Mouse (Mus musculus): Measurements from ENCODE around the gene Tom1. TPM values are rescaled to one million over a fixed set of nuclear protein-coding genes. Genes with fewer than 3 reads are reported as not detected.
A peak's percentile ranks its signal among the peaks of the same experiment; 100 is the strongest.

The Tom1 gene
- polyA plus RNA-seq, 1 experiment from 2014 or later = 31.9 TPM

DNA sequence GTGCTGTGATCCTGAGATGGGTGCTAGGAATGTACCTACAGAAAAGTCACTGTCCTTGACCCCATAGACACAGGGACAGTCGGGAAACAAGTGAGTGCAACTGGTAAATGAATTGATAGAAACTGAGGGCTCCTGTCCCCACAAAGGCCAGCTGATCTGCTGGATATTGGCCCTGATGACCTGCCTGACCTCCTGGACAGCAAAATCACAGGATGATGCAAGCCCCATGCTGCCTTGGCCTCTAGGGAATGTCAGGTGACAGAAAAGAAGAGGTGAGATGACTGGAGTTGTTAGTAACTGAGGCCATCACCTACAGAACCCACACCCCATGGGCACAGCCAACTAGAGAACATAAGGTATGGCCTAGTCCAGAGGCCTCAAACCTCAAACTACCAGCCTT, 44.7 kb downstream of the Tom1 start:
- peaks cover under 1% of the 10 kb centered on the region for H3K4me1 ChIP-seq
- no peaks in the 10 kb centered on the region for H3K27me3 ChIP-seq
- H3K9me3 ChIP-seq = no peaks in the 10 kb centered on the region
- no peak overlapping the region for H3K4me3 ChIP-seq
- no peak overlapping the region for H3K27ac ChIP-seq
- ATAC-seq (ENCODE audit: insufficient number of reproducible peaks, insufficient read depth, low FRiP score, low TSS enrichment, low read depth) = no peak
- H3K4me2 ChIP-seq = no peak overlapping the region
- 88% methylated on average over 1 of the region's 1 CpGs for WGBS
- H3K36me3 ChIP-seq = no peaks in the 10 kb centered on the region
- H3K9ac ChIP-seq = no peak overlapping the region

- no peak overlapping the region for H3K27ac ChIP-seq
- peaks cover 4% of the 10 kb centered on the region for H3K4me1 ChIP-seq
- no peaks in the 10 kb centered on the region for H3K27me3 ChIP-seq
- H3K36me3 ChIP-seq = no peaks in the 10 kb centered on the region
- ATAC-seq (ENCODE audit: insufficient number of reproducible peaks, insufficient read depth, low FRiP score, low TSS enrichment, low read depth) = no peak
- H3K9me3 ChIP-seq = no peaks in the 10 kb centered on the region
- no peak overlapping the region for H3K4me3 ChIP-seq
- H3K9ac ChIP-seq = no peak overlapping the region
- 93% methylated on average over 9 of the region's 9 CpGs for WGBS
- H3K4me2 ChIP-seq = no peak overlapping the region
Observed at GRCm38 (mm10) chr8:75078851-75079250, 45.3 kb downstream of the Tom1 start.

GRCm38 (mm10) chr8:75081364-75082040, 48.0 kb downstream of the Tom1 start:
- no peak for ATAC-seq (ENCODE audit: insufficient number of reproducible peaks, insufficient read depth, low FRiP score, low TSS enrichment, low read depth)
- Histone ChIP-seq H3K27ac (no peak overlapping the region), H3K4me1 (peaks cover 4% of the 10 kb centered on the region), H3K36me3 (no peaks in the 10 kb centered on the region), H3K27me3 (no peaks in the 10 kb centered on the region), H3K4me3 (no peak overlapping the region), H3K4me2 (no peak overlapping the region), H3K9ac (no peak overlapping the region), H3K9me3 (no peaks in the 10 kb centered on the region)
- 82% methylated on average over 9 of the region's 9 CpGs for WGBS

DNA sequence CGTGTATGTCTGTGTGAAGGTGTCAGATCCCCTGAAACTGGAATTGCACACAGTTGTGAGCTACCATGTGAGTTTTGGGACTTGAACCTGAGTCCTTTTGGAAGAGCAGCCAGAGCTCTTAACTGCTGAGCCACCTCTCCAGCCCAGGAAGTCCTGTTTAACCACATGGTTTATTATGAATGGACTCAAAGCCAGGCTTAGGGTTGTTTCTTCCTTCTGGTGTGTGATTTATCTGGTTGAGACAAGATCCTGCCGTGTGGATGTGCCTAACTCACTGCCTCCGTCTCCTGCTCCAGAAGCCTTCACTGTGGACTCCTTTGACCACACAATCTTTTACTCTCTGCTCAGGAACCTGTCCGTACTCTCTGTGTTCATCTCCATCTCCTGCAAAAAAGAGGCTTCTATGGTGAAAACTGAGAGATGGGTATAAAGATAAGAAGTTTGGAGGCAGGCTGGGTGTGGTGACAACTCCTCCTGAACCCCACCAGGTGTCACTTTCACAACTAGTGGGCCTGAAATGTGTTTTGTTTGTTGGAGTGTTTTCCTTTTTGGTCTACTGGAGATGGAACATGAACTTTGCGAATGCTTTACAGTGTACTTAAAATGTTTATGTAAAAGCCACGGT, 48.8 kb downstream of the Tom1 start:
- no peaks in the 10 kb centered on the region for H3K36me3 ChIP-seq
- H3K4me2 ChIP-seq = no peak overlapping the region
- no peak for ATAC-seq (ENCODE audit: insufficient number of reproducible peaks, insufficient read depth, low FRiP score, low TSS enrichment, low read depth)
- H3K27me3 ChIP-seq = no peaks in the 10 kb centered on the region
- H3K4me1 ChIP-seq = peaks cover 4% of the 10 kb centered on the region
- no peak overlapping the region for H3K4me3 ChIP-seq
- H3K9ac ChIP-seq = no peak overlapping the region
- H3K27ac ChIP-seq = no peak overlapping the region
- 81% methylated on average over 6 of the region's 6 CpGs for WGBS
- no peaks in the 10 kb centered on the region for H3K9me3 ChIP-seq

DNA sequence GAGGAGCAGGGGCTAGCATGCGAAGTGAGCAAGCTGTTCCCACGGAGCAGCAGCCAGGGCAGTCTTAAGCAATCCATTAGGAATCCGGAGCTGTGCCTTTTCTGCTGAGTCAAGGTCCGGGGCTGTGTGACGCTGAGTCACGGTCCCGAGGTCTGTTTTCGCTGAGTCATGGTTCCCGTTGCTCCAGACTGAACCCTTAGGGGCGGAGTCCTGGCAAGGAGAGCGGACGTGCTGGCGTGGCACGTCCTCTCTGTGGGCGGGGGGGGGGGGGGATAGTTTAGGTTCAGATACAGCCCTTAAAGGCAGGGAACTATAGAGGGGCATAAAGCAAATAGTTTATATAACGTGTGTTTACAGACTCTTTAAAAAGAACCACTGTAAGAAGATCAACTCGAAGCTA, 50.3 kb downstream of the Tom1 start:
- Histone ChIP-seq H3K27ac (no peak overlapping the region), H3K4me3 (peak overlapping the region; percentile 31), H3K27me3 (no peaks in the 10 kb centered on the region), H3K36me3 (no peaks in the 10 kb centered on the region), H3K4me1 (peaks cover 5% of the 10 kb centered on the region), H3K4me2 (peak overlapping the region; percentile 57), H3K9me3 (no peaks in the 10 kb centered on the region), H3K9ac (no peak overlapping the region)
- peak; percentile 94 for ATAC-seq (ENCODE audit: insufficient number of reproducible peaks, insufficient read depth, low FRiP score, low TSS enrichment, low read depth)
- WGBS = 3% methylated on average over 17 of the region's 17 CpGs

DNA sequence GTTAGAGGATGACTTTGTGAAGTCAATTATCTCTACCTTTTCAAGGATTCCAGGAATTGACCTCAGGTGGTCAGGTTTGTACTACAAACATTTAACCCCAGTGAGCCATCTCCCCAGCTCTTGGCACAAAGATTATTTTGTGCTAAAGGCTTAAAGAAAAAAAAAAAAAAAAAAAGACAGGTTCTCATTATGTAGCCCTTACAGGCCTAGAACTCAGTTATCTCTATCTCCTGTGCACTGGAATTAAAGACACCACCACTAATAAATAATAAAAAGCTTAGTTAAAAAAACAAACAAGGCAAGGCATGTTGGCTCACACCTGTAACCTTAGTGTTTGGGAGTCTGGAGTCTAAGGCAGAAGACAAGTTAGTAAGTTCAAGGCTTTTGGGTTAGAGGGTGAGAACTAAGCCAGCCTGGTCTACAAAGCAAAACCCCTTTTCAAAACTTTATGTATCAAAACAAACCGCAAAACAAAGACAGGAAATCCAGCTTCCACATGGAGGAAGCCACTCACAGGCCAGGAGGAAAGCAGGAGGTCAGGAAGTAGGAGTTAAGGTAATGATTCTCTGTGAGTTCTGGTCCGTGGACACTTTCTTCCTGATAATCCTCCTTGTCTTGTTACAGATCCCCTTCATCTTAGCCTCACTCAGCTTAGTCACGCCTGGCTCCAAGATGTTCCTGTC, 51.0 kb downstream of the Tom1 start:
- Histone ChIP-seq H3K36me3 (no peaks in the 10 kb centered on the region), H3K4me3 (no peak overlapping the region), H3K9me3 (no peaks in the 10 kb centered on the region), H3K9ac (no peak overlapping the region), H3K27me3 (no peaks in the 10 kb centered on the region), H3K27ac (no peak overlapping the region), H3K4me1 (peaks cover 12% of the 10 kb centered on the region), H3K4me2 (peak overlapping the region; percentile 57; the same call in 1 of the 2 replicates)
- no peak for ATAC-seq (ENCODE audit: insufficient number of reproducible peaks, insufficient read depth, low FRiP score, low TSS enrichment, low read depth)
- 71% methylated on average over 3 of the region's 3 CpGs for WGBS

- Histone ChIP-seq H3K36me3 (no peaks in the 10 kb centered on the region), H3K27me3 (no peaks in the 10 kb centered on the region), H3K4me2 (no peak overlapping the region), H3K27ac (no peak overlapping the region), H3K4me1 (peaks cover 19% of the 10 kb centered on the region), H3K9me3 (no peaks in the 10 kb centered on the region), H3K4me3 (no peak overlapping the region), H3K9ac (no peak overlapping the region)
- ATAC-seq (ENCODE audit: insufficient number of reproducible peaks, insufficient read depth, low FRiP score, low TSS enrichment, low read depth) = no peak
- WGBS = 77% methylated on average over 2 of the region's 2 CpGs
Observed at GRCm38 (mm10) chr8:75086002-75086401, 52.5 kb downstream of the Tom1 start.

GRCm38 (mm10) chr8:75087127-75087526, 53.6 kb downstream of the Tom1 start:
- H3K4me2 ChIP-seq = no peak overlapping the region
- no peaks in the 10 kb centered on the region for H3K9me3 ChIP-seq
- H3K9ac ChIP-seq = no peak overlapping the region
- H3K36me3 ChIP-seq = no peaks in the 10 kb centered on the region
- no peaks in the 10 kb centered on the region for H3K27me3 ChIP-seq
- peaks cover 19% of the 10 kb centered on the region for H3K4me1 ChIP-seq
- ATAC-seq (ENCODE audit: insufficient number of reproducible peaks, insufficient read depth, low FRiP score, low TSS enrichment, low read depth) = no peak
- no peak overlapping the region for H3K4me3 ChIP-seq
- H3K27ac ChIP-seq = no peak overlapping the region

- peak overlapping the region; percentile 67 for H3K9ac ChIP-seq
- H3K36me3 ChIP-seq = no peaks in the 10 kb centered on the region
- H3K27me3 ChIP-seq = no peaks in the 10 kb centered on the region
- H3K4me1 ChIP-seq = peaks cover 20% of the 10 kb centered on the region
- peak overlapping the region; percentile 21; the same call in 1 of the 2 replicates for H3K4me3 ChIP-seq
- peak overlapping the region; percentile 74 for H3K27ac ChIP-seq
- 0 out of 2 replicates have a peak, but pooled peaks have one; percentile 20 for ATAC-seq (ENCODE audit: insufficient number of reproducible peaks, insufficient read depth, low FRiP score, low TSS enrichment, low read depth)
- no peaks in the 10 kb centered on the region for H3K9me3 ChIP-seq
- H3K4me2 ChIP-seq = peak overlapping the region; percentile 52
- WGBS = 16% methylated on average over 6 of the region's 6 CpGs
Observed at GRCm38 (mm10) chr8:75088989-75089881, 55.7 kb downstream of the Tom1 start.

- no peak overlapping the region for H3K9ac ChIP-seq
- H3K36me3 ChIP-seq = no peaks in the 10 kb centered on the region
- no peaks in the 10 kb centered on the region for H3K9me3 ChIP-seq
- H3K27ac ChIP-seq = no peak overlapping the region
- peaks cover 29% of the 10 kb centered on the region for H3K4me1 ChIP-seq
- H3K4me2 ChIP-seq = no peak overlapping the region
- H3K27me3 ChIP-seq = no peaks in the 10 kb centered on the region
- ATAC-seq (ENCODE audit: insufficient number of reproducible peaks, insufficient read depth, low FRiP score, low TSS enrichment, low read depth) = no peak
- no peak overlapping the region for H3K4me3 ChIP-seq
- WGBS = 88% methylated on average over 4 of the region's 4 CpGs
Observed at GRCm38 (mm10) chr8:75090781-75091365, 57.4 kb downstream of the Tom1 start.
